Mouse (Mus musculus) kidney, adult 11 months (tissue): ENCODE data around the gene Gif.

Source experiments
- DNase-seq: peaks from one replicate; pipeline ENCODE4 v3.0.0; 2022

The Gif gene

GRCm38 (mm10) chr19:11800531-11801315 lies 53.4 kb downstream of the Gif start:
- DNase-seq = no peak

GRCm38 (mm10) chr19:11804423-11804822 lies 57.1 kb downstream of the Gif start:
- DNase-seq = no peak

DNA sequence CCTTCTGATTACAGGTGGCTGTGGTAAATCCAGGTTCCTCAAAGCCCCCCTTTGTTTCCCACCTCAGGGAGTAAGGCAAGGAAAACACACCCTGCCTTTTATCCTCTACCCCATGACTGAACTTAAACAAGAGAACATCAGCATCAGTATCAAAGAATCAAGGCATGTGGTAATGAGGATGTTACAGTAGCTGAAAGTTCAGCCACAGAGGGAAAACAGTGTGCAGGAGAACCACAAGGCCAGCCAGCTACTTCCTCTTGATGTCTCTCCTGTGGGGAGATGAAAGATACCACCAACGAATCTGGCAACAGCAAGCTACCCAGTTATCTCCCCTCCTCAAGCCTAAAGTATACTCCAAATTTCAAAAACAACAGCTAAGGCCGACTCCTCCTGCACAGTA lies 59.9 kb downstream of the Gif start:
- DNase-seq = no peak

DNA sequence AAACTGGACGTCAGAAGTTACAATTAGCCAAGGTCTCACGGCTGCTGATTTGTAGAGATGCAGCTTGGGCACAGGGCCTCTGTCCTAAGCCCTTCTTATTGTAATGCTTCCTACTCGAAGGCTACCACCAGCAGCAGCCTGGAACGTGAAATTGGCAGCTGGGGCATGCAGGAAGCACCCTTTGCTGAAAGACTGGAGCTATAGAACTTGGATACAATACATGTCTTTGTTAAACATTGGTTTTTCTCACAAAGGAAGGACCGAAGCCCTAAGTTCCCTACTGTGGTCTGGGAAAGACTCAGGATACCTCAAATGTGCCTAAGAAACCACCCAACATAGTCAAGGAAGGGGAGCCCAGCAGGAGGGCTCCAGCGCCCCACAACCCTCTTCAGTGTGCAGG lies 60.5 kb downstream of the Gif start:
- no peak for DNase-seq

- DNase-seq = no peak
These were observed 61.1 kb downstream of the Gif start for GRCm38 (mm10) chr19:11808452-11808851.

- DNase-seq = no peak
These were observed 62.8 kb downstream of the Gif start for GRCm38 (mm10) chr19:11810003-11810758.

DNA sequence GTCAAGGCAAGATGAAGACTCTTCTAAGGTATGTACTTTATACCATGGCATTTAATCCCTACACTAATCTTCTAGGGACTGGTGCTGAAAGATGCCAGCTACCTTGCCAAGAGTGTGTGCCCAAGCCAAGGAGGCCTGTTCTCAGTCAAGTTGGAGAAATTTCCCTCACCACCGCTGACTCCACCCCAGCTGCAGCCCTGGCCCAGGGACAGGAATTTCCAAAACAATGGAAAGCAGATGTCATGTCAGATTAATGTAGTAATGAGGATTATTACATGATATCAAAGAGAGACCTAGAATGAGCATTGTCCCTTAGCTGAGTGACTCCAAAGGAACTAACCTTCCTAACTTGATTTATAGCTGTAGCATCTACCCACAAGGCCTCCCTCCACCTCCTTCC lies 63.5 kb downstream of the Gif start:
- DNase-seq = peak; percentile 21

GRCm38 (mm10) chr19:11811688-11812365 lies 64.5 kb downstream of the Gif start:
- peak; percentile 51 for DNase-seq
